Mouse (Mus musculus) liver, embryonic 14.5 days (tissue): ENCODE data around the gene Ezh1. TPM values are rescaled to one million over a fixed set of nuclear protein-coding genes. Genes with fewer than 3 reads are reported as not detected.

Experiments
- ATAC-seq: fragments of 200-750 bp; cut with Nextera tagmentation; 2 replicates; pipeline ENCODE4 v1.8.0; 2017; ENCODE audit warnings: moderate number of reproducible peaks, mild to moderate bottlenecking, moderate library complexity; ENCODE audit not compliant: insufficient read depth
- DNase-seq, 3 experiments: peaks; one replicate each; pipeline ENCODE4 v3.0.0-alpha.2; 2012 to 2013; ENCODE audit warnings: low read depth in 3 of 3, low spot score in 3 of 3
- H3K27ac ChIP-seq: fragments of 300-500 bp; sonication (generic); 2 replicates; pipeline ENCODE4 v1.5.1; 2014; ENCODE audit warnings: moderate library complexity, mild to moderate bottlenecking, control low read depth, inconsistent platforms
- H3K27me3 ChIP-seq: fragments of 300-500 bp; sonication (generic); 2 replicates; pipeline ENCODE4 v1.6.1; 2014; ENCODE audit warnings: mild to moderate bottlenecking, low read length, moderate library complexity; ENCODE audit not compliant: control insufficient read depth, insufficient read depth
- H3K36me3 ChIP-seq: fragments of 300-500 bp; sonication (generic); replicated peaks from 2 replicates; pipeline ENCODE4 v1.6.1; 2014; ENCODE audit warnings: low read depth; ENCODE audit not compliant: control insufficient read depth, insufficient read depth
- H3K4me1 ChIP-seq, 2 experiments: fragments of 200-500 bp in 1 of 2; fragments of 300-500 bp in 1 of 2; sonication (generic) in 1 of 2; replicated peaks; 2 replicates each; pipeline ENCODE4 v1.6.1; 2012 to 2014; ENCODE audit warnings: antibody characterized with exemption in 1 of 2, inconsistent platforms in 1 of 2, low read length in 1 of 2; ENCODE audit not compliant: control insufficient read depth in 2 of 2, insufficient read depth in 2 of 2
- H3K4me2 ChIP-seq: fragments of 300-500 bp; sonication (generic); 2 replicates; pipeline ENCODE4 v1.6.1; 2014; ENCODE audit warnings: low read depth, mild to moderate bottlenecking, control low read depth, moderate library complexity
- H3K4me3 ChIP-seq, 2 experiments: fragments of 200-500 bp in 1 of 2; fragments of 300-500 bp in 1 of 2; sonication (generic) in 1 of 2; 2 replicates each; pipeline ENCODE4 v1.5.1; 2012 to 2014; ENCODE audit warnings: low read depth in 2 of 2, low read length in 2 of 2, mild to moderate bottlenecking in 2 of 2, control low read depth in 1 of 2, inconsistent platforms in 1 of 2, moderate library complexity in 1 of 2; ENCODE audit not compliant: insufficient read depth in 1 of 2
- H3K9ac ChIP-seq: fragments of 300-500 bp; sonication (generic); replicated peaks from 2 replicates; pipeline ENCODE4 v1.6.1; 2014; ENCODE audit warnings: mild to moderate bottlenecking, control low read depth, moderate library complexity
- H3K9me3 ChIP-seq: fragments of 300-500 bp; sonication (generic); 2 replicates; pipeline ENCODE4 v1.6.1; 2016; ENCODE audit warnings: low read length, mixed read lengths; ENCODE audit not compliant: control insufficient read depth
- CTCF ChIP-seq: IDR thresholded peaks from 2 replicates; pipeline ENCODE4 v1.5.1; 2016; ENCODE audit warnings: antibody characterized with exemption, low read depth, control low read depth
- EP300 ChIP-seq: IDR thresholded peaks from 2 replicates; pipeline ENCODE4 v1.6.1; 2016; ENCODE audit warnings: antibody characterized with exemption, low read depth
- WGBS: fragments of 180-500 bp; shearing (Covaris S2); extraction: QIAGEN DNeasy Blood & Tissue Kit; methylation state at CpG from one replicate; pipeline ENCODE4 v1.1.7; 2014; ENCODE audit not compliant: insufficient replicate concordance; 5-methylcytosine and 5-hydroxymethylcytosine counted together
- polyA plus RNA-seq, 2 experiments: library from polyadenylated mRNA; depleted of rRNA in 1 of 2; stranded (reverse) in 1 of 2; unstranded in 1 of 2; fragments of >200 nt; fragmentation: Nextera tagmentation in 1 of 2; extraction: Ambion mirVana in 1 of 2; gene quantifications; 2 replicates each; pipeline versions ENCODE4 v1.2.1 to v1.2.3; 2012 to 2014

The Ezh1 gene
- polyA plus RNA-seq, 2 experiments = 7.9 to 8.8 TPM

DNA sequence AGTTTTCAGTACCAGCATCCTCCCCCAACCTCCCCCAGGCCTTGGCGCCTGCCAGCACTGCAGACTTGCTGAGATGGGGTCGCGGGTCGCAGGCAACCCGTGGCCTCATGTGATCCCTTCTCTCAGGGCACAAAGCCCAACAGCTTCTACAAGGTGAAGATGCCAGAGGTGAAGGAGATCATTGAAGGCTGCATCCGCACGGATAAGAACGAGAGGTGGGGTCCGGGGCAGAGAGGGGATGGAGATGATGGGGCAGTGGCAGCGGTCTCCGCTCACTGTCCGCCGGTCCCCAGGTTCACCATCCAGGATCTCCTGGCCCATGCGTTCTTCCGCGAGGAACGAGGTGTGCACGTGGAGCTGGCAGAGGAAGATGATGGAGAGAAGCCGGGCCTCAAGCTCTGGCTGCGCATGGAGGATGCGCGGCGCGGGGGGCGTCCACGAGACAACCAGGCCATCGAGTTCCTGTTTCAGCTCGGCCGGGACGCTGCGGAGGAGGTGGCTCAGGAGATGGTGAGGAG lies 38.8 kb upstream of the Ezh1 start:
- no peaks in the 10 kb centered on the region for H3K9me3 ChIP-seq
- H3K4me3 ChIP-seq = no peak overlapping the region
- TF ChIP-seq EP300 (no peak), CTCF (no peak)
- peaks cover 48% of the 10 kb centered on the region for H3K27me3 ChIP-seq
- DNase-seq = no peak
- no peak overlapping the region for H3K27ac ChIP-seq
- WGBS = 11% methylated on average over 31 of the region's 31 CpGs
- H3K4me1 ChIP-seq = peaks cover 10 to 20% of the 10 kb centered on the region in 2 experiments
- no peaks in the 10 kb centered on the region for H3K36me3 ChIP-seq
- no peak overlapping the region for H3K9ac ChIP-seq
- no peak for ATAC-seq
- H3K4me2 ChIP-seq = no peak overlapping the region

DNA sequence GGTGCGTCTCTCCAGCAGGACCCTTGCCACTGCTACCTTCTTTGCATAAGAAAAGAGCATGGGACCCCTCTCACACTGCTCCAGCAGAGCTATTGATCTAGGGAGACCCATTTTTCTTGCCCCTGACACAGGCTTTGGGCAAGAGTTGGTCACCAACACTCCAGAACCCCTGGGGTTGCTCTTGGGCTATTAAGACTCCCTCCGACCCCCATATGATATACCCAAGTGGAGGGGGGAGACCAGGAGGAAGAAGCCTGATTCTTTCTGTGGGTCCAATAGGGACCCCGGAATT lies 37.7 kb upstream of the Ezh1 start:
- H3K36me3 ChIP-seq = no peaks in the 10 kb centered on the region; the same call in 1 of the 2 replicates
- DNase-seq = no peak
- WGBS = 40% methylated on average over 3 of the region's 3 CpGs
- H3K4me2 ChIP-seq = no peak overlapping the region
- ATAC-seq = no peak
- no peak overlapping the region for H3K9ac ChIP-seq
- no peaks in the 10 kb centered on the region for H3K9me3 ChIP-seq
- H3K4me1 ChIP-seq = peaks cover 14 to 22% of the 10 kb centered on the region in 2 experiments
- H3K27ac ChIP-seq = no peak overlapping the region
- TF ChIP-seq CTCF = no peak
- no peak for TF ChIP-seq EP300
- H3K27me3 ChIP-seq = peaks cover 48% of the 10 kb centered on the region
- H3K4me3 ChIP-seq = no peak overlapping the region

DNA sequence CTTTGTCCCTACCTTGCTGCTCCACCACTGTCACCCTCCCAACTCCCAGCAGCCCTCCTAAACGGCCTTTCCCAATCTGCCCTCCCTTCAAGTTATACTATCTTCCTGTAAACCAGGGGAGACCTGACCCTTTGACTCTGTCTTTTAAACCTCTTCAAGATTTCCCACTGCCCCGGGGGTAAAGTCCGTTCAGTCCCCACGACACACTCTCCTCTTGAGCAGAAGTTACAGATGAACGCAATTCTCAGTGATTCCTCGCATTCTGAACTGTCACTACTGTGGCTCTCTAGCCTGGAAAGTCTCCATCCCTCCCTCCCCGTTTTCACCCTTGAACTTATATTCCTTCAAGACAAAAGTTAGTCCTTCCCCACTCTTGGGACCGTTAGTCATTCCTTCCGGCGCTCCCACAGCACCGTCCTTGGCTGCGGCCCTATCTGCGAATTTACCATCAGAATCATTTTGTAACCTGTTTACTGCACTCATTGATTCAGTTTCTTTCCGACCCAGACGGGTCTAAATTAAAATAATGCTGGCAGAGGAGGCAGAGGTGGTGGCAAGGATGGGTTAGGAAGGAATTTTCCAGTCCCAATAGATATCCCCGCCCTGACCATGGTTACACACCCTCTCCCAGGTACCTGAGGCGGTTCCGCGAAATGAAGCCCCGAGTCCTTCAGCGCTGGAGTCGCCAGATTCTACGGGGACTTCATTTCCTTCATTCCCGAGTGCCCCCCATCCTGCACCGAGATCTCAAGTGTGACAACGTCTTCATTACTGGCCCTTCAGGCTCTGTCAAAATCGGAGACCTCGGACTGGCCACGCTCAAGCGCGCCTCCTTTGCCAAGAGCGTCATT lies 37.1 kb upstream of the Ezh1 start:
- Histone ChIP-seq H3K27me3 (peaks cover 48% of the 10 kb centered on the region), H3K9me3 (no peaks in the 10 kb centered on the region), H3K36me3 (no peaks in the 10 kb centered on the region; the same call in 1 of the 2 replicates), H3K9ac (no peak overlapping the region), H3K4me2 (peak overlapping the region; percentile 97; the same call in 1 of the 2 replicates), H3K4me3 (no peak overlapping the region), H3K4me1 (peaks cover 20 to 25% of the 10 kb centered on the region in 2 experiments), H3K27ac (no peak overlapping the region)
- WGBS = 14% methylated on average over 32 of the region's 32 CpGs
- ATAC-seq (no peak), DNase-seq (no peak)
- TF ChIP-seq CTCF = no peak
- no peak for TF ChIP-seq EP300

DNA sequence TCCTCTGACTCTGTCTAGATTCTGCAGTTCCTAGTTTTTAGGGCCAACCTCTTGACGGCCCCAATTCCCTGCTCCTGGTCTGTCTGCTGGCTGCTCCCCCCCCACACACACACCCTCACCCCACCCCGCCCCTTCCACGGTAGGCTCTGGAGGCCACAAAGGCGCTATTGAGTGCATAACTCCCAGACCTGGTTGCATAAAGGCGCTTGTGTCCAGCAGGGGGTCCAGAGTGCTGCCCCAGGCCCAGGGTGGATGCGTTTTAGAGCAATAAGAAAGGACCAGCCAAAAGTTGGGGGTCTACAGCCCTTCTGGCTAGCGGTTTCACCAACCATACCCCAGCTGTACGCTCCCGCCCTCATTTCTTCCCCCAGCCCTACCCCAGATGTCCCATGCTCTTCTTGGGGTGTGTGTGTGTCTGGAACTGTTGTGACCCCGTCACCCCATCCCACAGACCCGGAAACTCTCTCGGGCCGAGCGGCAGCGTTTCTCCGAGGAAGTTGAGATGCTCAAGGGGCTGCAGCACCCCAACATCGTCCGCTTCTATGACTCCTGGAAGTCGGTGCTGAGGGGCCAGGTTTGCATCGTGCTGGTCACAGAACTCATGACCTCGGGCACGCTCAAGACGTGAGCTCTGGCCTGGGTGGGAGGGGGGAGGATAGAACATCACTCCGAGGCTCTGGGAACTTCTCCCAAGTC lies 36.2 kb upstream of the Ezh1 start:
- Histone ChIP-seq H3K4me3 (peak overlapping the region; percentile 64 to 76), H3K9ac (peak overlapping the region; percentile 36; the same call in 1 of the 2 replicates), H3K36me3 (peaks cover 3% of the 10 kb centered on the region), H3K4me2 (peak overlapping the region; percentile 97), H3K9me3 (no peaks in the 10 kb centered on the region), H3K27ac (no peak overlapping the region), H3K4me1 (peaks cover 20 to 28% of the 10 kb centered on the region in 2 experiments), H3K27me3 (peaks cover 48% of the 10 kb centered on the region)
- ATAC-seq (no peak), DNase-seq (no peak)
- TF ChIP-seq EP300 (no peak), CTCF (0 out of 2 replicates have a peak, but pooled peaks have one; percentile 15)
- WGBS = 5% methylated on average over 24 of the region's 24 CpGs

DNA sequence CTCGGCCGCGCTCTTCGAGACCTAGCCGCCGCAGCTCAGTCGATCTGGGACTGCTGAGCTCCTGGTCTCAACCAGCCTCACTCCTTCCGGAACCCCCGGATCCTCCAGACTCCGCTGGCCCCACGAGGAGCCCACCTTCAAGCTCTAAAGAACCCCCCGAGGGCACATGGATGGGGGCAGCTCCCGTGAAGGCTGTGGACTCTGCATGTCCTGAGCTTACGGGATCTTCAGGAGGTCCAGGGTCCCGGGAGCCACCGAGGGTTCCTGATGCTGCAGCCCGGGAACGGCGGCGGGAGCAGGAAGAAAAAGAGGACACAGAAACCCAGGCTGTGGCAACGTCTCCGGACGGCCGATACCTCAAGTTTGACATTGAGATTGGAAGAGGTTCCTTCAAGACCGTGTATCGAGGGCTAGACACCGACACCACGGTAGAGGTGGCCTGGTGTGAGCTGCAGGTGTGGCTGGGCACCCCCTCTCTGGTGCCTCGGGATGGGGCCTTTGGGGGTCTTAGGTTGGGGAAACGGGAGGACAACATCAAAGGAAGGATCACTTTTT lies 34.6 kb upstream of the Ezh1 start:
- WGBS = under 1% methylated on average over 30 of the region's 30 CpGs
- peaks cover 20 to 28% of the 10 kb centered on the region in 2 experiments for H3K4me1 ChIP-seq
- peak overlapping the region; percentile 97 for H3K4me2 ChIP-seq
- peak overlapping the region; percentile 72 for H3K27ac ChIP-seq
- TF ChIP-seq EP300 (no peak), CTCF (no peak)
- DNase-seq (no peak), ATAC-seq (no peak)
- no peaks in the 10 kb centered on the region for H3K9me3 ChIP-seq
- peaks cover 40% of the 10 kb centered on the region for H3K27me3 ChIP-seq
- peaks cover 3% of the 10 kb centered on the region for H3K36me3 ChIP-seq
- peak overlapping the region; percentile 64 to 76 for H3K4me3 ChIP-seq
- H3K9ac ChIP-seq = peak overlapping the region; percentile 88
